Mouse (Mus musculus) liver, postnatal 0 days (tissue): ENCODE measurements at regions not wholly inside any gene's neighbourhood (a gene's known extent, or its start where the extent isn't known, plus 50 kb on each side); places are given as distances from the start of the nearest gene placed in this dataset.

Experiments
- ATAC-seq: fragments of 200-750 bp; cut with Nextera tagmentation; 2 replicates; pipeline ENCODE4 v1.8.0; 2017; ENCODE audit warnings: mild to moderate bottlenecking, moderate library complexity
- DNase-seq: peaks from one replicate; pipeline ENCODE4 v3.0.0-alpha.2; 2016
- H3K27ac ChIP-seq: fragments of 300-500 bp; sonication (generic); 2 replicates; pipeline ENCODE4 v1.5.1; 2014; ENCODE audit warnings: antibody characterized with exemption, moderate library complexity, mild to moderate bottlenecking, low read depth
- H3K27me3 ChIP-seq: fragments of 300-500 bp; sonication (generic); 2 replicates; pipeline ENCODE4 v1.6.1; 2014; ENCODE audit warnings: low read length, control low read depth, mixed read lengths; ENCODE audit not compliant: insufficient read depth
- H3K36me3 ChIP-seq: fragments of 300-500 bp; sonication (generic); replicated peaks from 2 replicates; pipeline ENCODE4 v1.6.1; 2014; ENCODE audit warnings: mild to moderate bottlenecking, control low read depth, low read length, moderate library complexity, mixed read lengths; ENCODE audit not compliant: insufficient read depth
- H3K4me1 ChIP-seq: fragments of 300-500 bp; sonication (generic); 2 replicates; pipeline ENCODE4 v1.6.1; 2014; ENCODE audit warnings: antibody characterized with exemption, mild to moderate bottlenecking, control low read depth; ENCODE audit not compliant: insufficient read depth
- H3K4me2 ChIP-seq: fragments of 300-500 bp; sonication (generic); 2 replicates; pipeline ENCODE4 v1.6.1; 2014; ENCODE audit warnings: low read depth, mild to moderate bottlenecking, low read length, moderate library complexity, mixed read lengths
- H3K4me3 ChIP-seq: fragments of 300-500 bp; sonication (generic); 2 replicates; pipeline ENCODE4 v1.5.1; 2014; ENCODE audit warnings: low read depth, low read length
- H3K9ac ChIP-seq: fragments of 300-500 bp; sonication (generic); replicated peaks from 2 replicates; pipeline ENCODE4 v1.6.1; 2014; ENCODE audit warnings: mild to moderate bottlenecking, moderate library complexity
- H3K9me3 ChIP-seq: fragments of 300-500 bp; sonication (generic); 2 replicates; pipeline ENCODE4 v1.6.1; 2016; ENCODE audit warnings: mild to moderate bottlenecking, control low read depth, low read length, mixed read lengths
- CTCF ChIP-seq: sonication (generic); IDR thresholded peaks from 2 replicates; pipeline ENCODE4 v1.5.1; 2016; ENCODE audit warnings: antibody characterized with exemption, low read depth
- EP300 ChIP-seq: IDR thresholded peaks from 2 replicates; pipeline ENCODE4 v1.6.1; 2016; ENCODE audit warnings: antibody characterized with exemption, low read depth, mild to moderate bottlenecking
- WGBS: fragments of 180-500 bp; shearing (Covaris S2); extraction: QIAGEN DNeasy Blood & Tissue Kit; methylation state at CpG from one replicate; pipeline ENCODE4 v1.1.7; 2014; ENCODE audit not compliant: insufficient replicate concordance; 5-methylcytosine and 5-hydroxymethylcytosine counted together

DNA sequence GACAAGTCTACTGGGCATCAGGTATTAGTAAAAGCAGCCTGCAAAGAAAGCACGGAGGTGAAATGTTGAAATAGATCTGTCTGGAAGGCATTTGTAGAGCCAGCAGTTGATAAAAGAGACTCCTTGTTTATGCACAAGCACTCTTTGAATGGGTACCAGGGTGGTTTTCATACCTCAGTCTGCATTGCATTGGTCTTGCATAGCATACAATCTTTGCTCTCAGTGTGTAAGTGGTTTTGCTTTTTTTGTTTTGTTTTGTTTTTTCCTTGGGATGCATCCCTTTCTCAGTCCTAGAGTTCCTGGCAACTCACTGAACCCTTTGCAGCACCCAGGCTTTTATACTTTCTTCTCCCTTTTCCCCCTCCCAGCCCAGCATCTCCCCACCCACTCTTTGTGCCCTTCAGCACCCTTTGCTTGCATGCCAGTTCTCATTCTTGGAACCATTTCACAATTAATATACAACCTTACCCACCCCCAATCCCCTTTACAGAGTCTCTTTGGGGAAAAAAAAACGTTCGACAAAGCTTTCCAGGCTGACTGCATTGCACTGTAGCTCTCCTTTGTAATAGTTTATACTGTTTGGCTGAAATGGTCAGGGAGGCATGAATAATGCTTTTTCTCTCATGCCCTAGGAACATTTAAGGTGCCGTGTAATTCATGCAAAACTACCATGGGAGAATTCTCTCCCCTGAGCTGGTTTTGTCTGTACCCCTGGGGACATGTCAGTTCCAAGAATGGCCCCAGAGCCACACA, 118.7 kb upstream of the Fbxl7 start:
- ATAC-seq = no peak
- no peak for TF ChIP-seq EP300
- TF ChIP-seq CTCF = no peak
- no peak overlapping the region for H3K4me2 ChIP-seq
- no peak overlapping the region for H3K4me3 ChIP-seq
- H3K4me1 ChIP-seq = no peaks in the 10 kb centered on the region
- H3K36me3 ChIP-seq = no peaks in the 10 kb centered on the region
- no peaks in the 10 kb centered on the region for H3K27me3 ChIP-seq
- H3K27ac ChIP-seq = no peak overlapping the region
- DNase-seq = no peak
- H3K9me3 ChIP-seq = no peaks in the 10 kb centered on the region
- no peak overlapping the region for H3K9ac ChIP-seq
- WGBS = 67% methylated on average over 4 of the region's 4 CpGs

DNA sequence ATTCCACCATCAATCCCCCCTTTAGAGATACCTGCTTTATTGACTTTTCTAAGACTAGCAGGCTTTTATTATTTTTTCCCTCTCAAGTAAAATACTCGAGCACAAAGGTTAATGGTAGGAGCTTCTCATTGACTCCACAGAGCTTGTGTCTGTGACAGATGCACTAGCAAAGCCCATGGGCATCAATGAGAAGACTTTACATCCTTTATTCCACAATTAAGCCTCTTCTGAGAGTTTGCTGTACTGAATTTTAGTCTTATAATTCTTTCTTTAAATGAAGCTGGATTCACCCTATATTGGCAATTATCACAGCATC, 119.2 kb upstream of the Fbxl7 start:
- TF ChIP-seq EP300 (no peak), CTCF (no peak)
- no peak for DNase-seq
- Histone ChIP-seq H3K27me3 (no peaks in the 10 kb centered on the region), H3K4me2 (no peak overlapping the region), H3K9me3 (no peaks in the 10 kb centered on the region), H3K9ac (no peak overlapping the region), H3K4me3 (no peak overlapping the region), H3K36me3 (no peaks in the 10 kb centered on the region), H3K4me1 (no peaks in the 10 kb centered on the region), H3K27ac (no peak overlapping the region)
- 37% methylated on average over 1 of the region's 1 CpGs for WGBS
- no peak for ATAC-seq

DNA sequence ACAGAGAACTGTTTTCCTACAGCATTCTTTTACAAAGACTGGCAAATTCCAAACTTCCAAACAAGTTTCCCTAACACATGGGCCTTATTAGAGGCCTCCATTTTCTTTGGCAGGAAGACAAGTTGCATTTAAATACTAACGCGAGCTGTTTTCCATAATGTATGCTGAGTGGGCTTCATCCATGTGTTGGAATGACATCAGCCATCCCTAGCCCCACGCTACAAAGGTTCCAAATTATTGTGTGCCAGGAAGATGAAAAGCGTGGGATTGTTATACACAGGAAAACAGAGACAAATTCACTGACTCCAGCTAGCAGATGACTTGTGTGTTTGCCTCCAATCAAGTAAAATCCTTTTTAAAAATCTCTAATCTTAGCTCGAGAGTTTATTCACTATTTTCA, 125.1 kb upstream of the Fbxl7 start:
- Histone ChIP-seq H3K4me1 (no peaks in the 10 kb centered on the region), H3K36me3 (no peaks in the 10 kb centered on the region), H3K27me3 (no peaks in the 10 kb centered on the region), H3K4me3 (no peak overlapping the region), H3K9ac (no peak overlapping the region), H3K27ac (no peak overlapping the region), H3K9me3 (no peaks in the 10 kb centered on the region), H3K4me2 (no peak overlapping the region)
- DNase-seq (no peak), ATAC-seq (no peak)
- 76% methylated on average over 5 of the region's 5 CpGs for WGBS
- TF ChIP-seq EP300 (no peak), CTCF (no peak)

DNA sequence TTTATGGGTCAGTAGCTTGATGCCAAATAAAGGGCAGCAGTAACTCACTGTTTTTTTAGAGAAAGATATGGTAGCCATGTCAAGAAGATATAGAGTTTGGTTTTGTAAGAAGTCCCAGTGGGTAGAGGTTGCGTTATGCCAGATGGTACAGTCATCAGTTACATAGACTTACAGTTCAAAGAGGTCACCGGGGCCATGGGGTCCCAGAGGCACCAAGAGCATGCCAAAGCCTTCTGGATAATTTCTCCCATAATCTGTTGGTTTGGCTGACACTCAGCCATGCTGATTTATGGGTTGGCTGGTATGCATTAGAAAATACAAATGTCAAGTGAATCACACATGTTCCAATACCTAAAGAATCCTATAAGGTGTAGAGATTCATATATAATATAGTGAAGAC, 137.9 kb upstream of the Fbxl7 start:
- 77% methylated on average over 2 of the region's 2 CpGs for WGBS
- no peaks in the 10 kb centered on the region for H3K27me3 ChIP-seq
- DNase-seq (no peak), ATAC-seq (no peak)
- H3K27ac ChIP-seq = no peak overlapping the region
- H3K4me2 ChIP-seq = no peak overlapping the region
- no peak overlapping the region for H3K9ac ChIP-seq
- H3K4me1 ChIP-seq = no peaks in the 10 kb centered on the region
- no peaks in the 10 kb centered on the region for H3K36me3 ChIP-seq
- H3K4me3 ChIP-seq = no peak overlapping the region
- H3K9me3 ChIP-seq = no peaks in the 10 kb centered on the region
- TF ChIP-seq CTCF (no peak), EP300 (no peak)

DNA sequence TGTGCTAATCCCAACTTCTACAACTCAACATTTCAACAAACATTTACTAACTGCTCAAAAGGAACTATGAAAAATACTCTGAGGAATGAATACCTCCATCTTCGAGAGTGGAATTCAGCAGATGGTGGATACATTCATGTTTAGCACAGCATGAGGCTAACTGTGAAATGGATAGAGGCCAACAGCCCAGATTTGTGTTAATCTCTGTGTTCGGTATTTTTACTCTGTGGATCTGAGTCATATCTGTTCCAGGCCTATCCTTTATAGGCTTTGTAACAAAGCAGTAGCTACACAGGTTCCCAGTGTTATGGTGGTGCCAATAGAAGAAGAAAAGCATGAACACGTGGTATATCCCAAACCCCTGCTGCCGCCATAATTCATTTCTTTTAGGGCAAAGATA, 148.4 kb upstream of the Fbxl7 start:
- ATAC-seq (no peak), DNase-seq (no peak)
- Histone ChIP-seq H3K4me1 (no peaks in the 10 kb centered on the region), H3K9me3 (no peaks in the 10 kb centered on the region), H3K4me2 (no peak overlapping the region), H3K36me3 (no peaks in the 10 kb centered on the region), H3K27ac (no peak overlapping the region), H3K4me3 (no peak overlapping the region), H3K9ac (no peak overlapping the region), H3K27me3 (no peaks in the 10 kb centered on the region)
- TF ChIP-seq EP300 (no peak), CTCF (no peak)
- 71% methylated on average over 4 of the region's 4 CpGs for WGBS

DNA sequence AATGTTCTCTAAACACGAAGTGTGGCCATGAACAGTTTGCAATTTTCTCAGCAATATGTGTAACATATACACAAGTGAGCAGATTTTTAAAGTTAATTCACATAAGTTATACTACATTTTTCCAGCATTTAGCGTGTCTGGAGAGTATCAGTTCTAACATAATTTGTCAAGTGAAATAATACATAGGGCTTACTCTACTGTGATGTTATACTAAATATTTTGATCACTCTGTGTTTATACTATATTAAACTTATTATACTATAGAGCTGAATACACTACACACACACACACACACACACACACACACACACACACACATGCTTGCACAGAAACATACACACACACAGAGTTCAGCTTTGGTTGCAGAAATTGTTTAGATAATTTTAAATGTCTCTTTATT, 155.3 kb upstream of the Fbxl7 start:
- 70% methylated on average over 2 of the region's 2 CpGs for WGBS
- H3K4me3 ChIP-seq = no peak overlapping the region
- no peak overlapping the region for H3K27ac ChIP-seq
- H3K4me1 ChIP-seq = no peaks in the 10 kb centered on the region
- DNase-seq (no peak), ATAC-seq (no peak)
- no peaks in the 10 kb centered on the region for H3K36me3 ChIP-seq
- no peak overlapping the region for H3K9ac ChIP-seq
- TF ChIP-seq EP300 (no peak), CTCF (no peak)
- no peaks in the 10 kb centered on the region for H3K9me3 ChIP-seq
- no peaks in the 10 kb centered on the region for H3K27me3 ChIP-seq
- no peak overlapping the region for H3K4me2 ChIP-seq

DNA sequence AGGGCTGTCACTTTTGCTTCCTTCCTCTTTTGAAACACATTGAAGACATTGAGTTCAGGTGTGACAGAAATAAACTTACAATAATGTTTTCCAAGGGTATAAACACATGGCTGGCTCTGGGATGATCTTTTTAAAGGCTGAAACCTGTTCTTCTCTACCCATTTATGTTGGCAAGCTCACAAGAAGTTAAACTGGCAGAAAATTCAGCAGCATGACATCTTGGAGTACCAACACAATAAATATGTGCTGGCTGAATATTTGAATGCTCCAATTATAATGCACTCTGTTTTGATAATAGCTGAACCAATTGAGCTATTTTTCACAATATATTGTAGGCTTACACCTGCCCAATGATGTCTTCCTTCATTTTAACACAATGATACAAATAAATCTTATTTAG, 168.1 kb upstream of the Fbxl7 start:
- H3K4me2 ChIP-seq = no peak overlapping the region
- no peak for ATAC-seq
- TF ChIP-seq EP300 (no peak), CTCF (no peak)
- H3K4me1 ChIP-seq = no peaks in the 10 kb centered on the region
- no peak overlapping the region for H3K4me3 ChIP-seq
- H3K9ac ChIP-seq = no peak overlapping the region
- no peaks in the 10 kb centered on the region for H3K36me3 ChIP-seq
- no peak overlapping the region for H3K27ac ChIP-seq
- no peak for DNase-seq
- no peaks in the 10 kb centered on the region for H3K27me3 ChIP-seq
- H3K9me3 ChIP-seq = no peaks in the 10 kb centered on the region
